Mouse (Mus musculus): Measurements from ENCODE around the gene Tmem150c.

DNA sequence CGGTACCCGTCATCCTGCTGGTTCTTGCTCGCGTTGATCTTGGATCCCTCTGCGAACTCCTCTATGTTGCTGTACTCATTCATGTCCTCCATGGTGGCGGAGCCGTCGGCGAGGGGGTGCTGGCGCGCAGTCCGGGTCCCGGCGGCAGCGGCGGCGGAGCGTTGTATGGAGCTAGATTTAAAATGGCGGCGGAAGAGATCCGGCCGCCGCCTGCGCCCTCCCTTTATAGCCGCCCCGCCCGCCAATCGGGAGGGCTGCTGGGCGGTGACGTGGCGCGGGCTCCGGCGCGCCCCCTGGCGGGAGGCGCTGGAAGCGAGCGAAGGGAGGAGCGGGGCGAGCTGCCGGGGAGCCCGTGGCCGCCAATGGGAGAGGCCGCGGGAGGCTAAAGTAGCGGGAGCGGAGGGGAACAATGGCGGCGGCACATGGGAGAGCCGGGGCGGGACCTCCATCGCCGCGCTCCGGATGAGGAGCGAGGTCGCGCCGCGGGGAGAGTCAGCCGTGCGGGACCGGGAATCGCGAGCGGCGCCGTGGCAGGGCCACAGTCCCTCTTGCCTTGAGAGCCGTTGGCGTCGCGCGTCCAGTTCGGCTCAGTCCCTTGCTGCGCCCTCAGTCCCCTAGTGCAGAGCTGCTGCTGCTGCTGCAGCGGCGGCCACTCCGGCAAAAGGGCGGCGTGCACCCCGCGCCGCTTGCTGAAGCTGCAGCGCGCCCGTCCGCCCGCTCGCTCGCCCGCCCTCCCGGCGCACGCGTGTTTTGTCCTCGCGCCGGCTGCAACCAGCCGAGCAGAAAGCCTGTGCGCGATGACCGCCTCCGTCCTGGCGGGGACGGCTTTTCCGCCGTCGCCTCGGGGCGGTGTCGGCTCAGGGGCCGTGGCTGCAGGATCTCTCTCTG, 120.7 kb downstream of the Tmem150c start:
- no peak for TF ChIP-seq GATA1 (IDR thresholded peaks at IDR 0.05; ENCODE audit: low read length)
- no peak for TF ChIP-seq TAL1 (IDR thresholded peaks at IDR 0.05; ENCODE audit: low read length)
